Mouse (Mus musculus): ENCODE measurements around the gene Slc36a2.

- TF ChIP-seq POLR2A (IDR thresholded peaks at IDR 0.05; ENCODE audit: borderline replicate concordance, extremely low read depth, low read depth, low read length) (no peak), CTCF (IDR thresholded peaks at IDR 0.05; ENCODE audit: insufficient read depth, low read length) (no peak)
Observed at GRCm38 (mm10) chr11:55216061-55216460, 31.2 kb upstream of the Slc36a2 start.

All from lung, adult 2 months (tissue).